Mouse (Mus musculus): ENCODE data around the gene Prss12.

The Prss12 gene

GRCm38 (mm10) chr3:123527806-123528507 lies 81.2 kb downstream of the Prss12 start:
- 69% methylated on average over 10 of the region's 10 CpGs for WGBS

- 44% methylated on average over 2 of the region's 2 CpGs for WGBS
These were observed 84.4 kb downstream of the Prss12 start for GRCm38 (mm10) chr3:123531124-123531523.

GRCm38 (mm10) chr3:123537279-123537678 lies 90.6 kb downstream of the Prss12 start:
- 81% methylated on average over 1 of the region's 1 CpGs for WGBS

- WGBS, result 89% methylated on average over 6 of the region's 6 CpGs
These were observed 97.0 kb downstream of the Prss12 start for GRCm38 (mm10) chr3:123543585-123544304.

GRCm38 (mm10) chr3:123550487-123550886 lies 103.8 kb downstream of the Prss12 start:
- WGBS, result 90% methylated on average over 3 of the region's 3 CpGs

- WGBS, result 81% methylated on average over 6 of the region's 6 CpGs
These were observed 107.2 kb downstream of the Prss12 start for GRCm38 (mm10) chr3:123553872-123554271.

GRCm38 (mm10) chr3:123555254-123555865 lies 108.6 kb downstream of the Prss12 start:
- WGBS, result 88% methylated on average over 7 of the region's 7 CpGs

Measured in cerebral cortex, adult 2 months (tissue).